Mouse (Mus musculus) cortical plate, adult 2 months (tissue): ENCODE results near the gene Tbx3.

Source experiments
- CTCF ChIP-seq: fragments of 200-500 bp; IDR thresholded peaks from 2 replicates; pipeline ENCODE4 v1.5.1; 2011; ENCODE audit warnings: mild to moderate bottlenecking, control low read depth, low read length; ENCODE audit not compliant: insufficient read depth; ENCODE audit errors: extremely low read depth
- POLR2A ChIP-seq: fragments of 200-500 bp; IDR thresholded peaks from 2 replicates; pipeline ENCODE4 v1.6.1; 2011; ENCODE audit warnings: mild to moderate bottlenecking, low read length, control low read depth; ENCODE audit not compliant: insufficient read depth; ENCODE audit errors: extremely low read depth

DNA sequence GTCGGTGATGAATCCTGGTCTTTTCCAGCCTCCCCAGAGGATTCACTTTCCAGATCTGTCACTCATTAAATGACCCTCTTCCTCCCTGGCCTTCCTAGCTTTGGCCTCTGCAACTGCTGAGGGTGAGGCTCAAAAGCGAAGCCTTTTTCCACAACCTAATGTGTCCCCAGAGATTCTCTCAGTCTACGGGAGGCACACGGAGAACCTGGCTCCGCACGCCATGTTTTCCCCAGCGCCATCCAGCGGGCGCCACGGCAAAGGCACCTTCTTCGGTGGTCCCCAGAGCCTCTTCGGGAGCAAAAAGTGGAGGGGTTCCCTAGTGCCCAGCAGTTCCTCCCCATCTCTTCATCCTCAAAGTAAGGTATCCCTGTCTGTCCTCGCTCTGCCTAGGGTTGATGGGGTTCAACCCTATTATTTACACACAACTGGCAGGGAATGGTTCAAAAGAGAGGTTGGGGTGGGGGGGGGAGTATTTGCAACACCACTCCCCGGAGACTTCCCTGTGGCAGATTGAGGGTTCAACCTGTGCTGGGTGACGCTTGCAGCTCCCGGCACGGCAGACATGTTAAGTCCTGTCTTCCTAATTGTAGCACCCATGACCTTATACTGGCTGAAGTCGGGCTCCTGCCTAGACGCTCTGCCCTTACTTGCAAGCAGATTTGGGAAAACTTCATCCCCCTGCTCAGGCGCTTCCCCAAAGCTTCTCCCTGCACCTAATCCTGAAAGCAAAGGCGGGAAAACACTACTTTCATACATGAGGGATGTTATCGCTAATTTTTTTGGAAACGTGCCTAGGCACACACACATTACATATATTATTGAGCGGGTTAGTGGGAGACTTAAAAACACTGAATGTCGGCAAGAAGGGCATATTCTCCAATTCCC, 9.7 kb upstream of the Tbx3 start:
- no peak for TF ChIP-seq POLR2A
- TF ChIP-seq CTCF = no peak
